Mouse (Mus musculus): Measurements from ENCODE around the gene Rmi2.
A peak's percentile ranks its signal among the peaks of the same experiment; 100 is the strongest.

Gene Rmi2

GRCm38 (mm10) chr16:10866841-10867240 lies 32.0 kb downstream of the Rmi2 start:
- no peak for DNase-seq (ENCODE audit: low read depth, low spot score)

- DNase-seq (ENCODE audit: low read depth, low spot score) = no peak
Measured at GRCm38 (mm10) chr16:10867501-10867900, 32.6 kb downstream of the Rmi2 start.

- peak; percentile 54 for DNase-seq (ENCODE audit: low read depth, low spot score)
Measured at GRCm38 (mm10) chr16:10867904-10868440, 33.1 kb downstream of the Rmi2 start.

- no peak for DNase-seq (ENCODE audit: low read depth, low spot score)
Measured at GRCm38 (mm10) chr16:10870969-10871368, 36.1 kb downstream of the Rmi2 start.

- DNase-seq (ENCODE audit: low read depth, low spot score) = no peak
Measured at GRCm38 (mm10) chr16:10872825-10873360, 38.0 kb downstream of the Rmi2 start.

GRCm38 (mm10) chr16:10873654-10874053 lies 38.8 kb downstream of the Rmi2 start:
- DNase-seq (ENCODE audit: low read depth, low spot score) = peak; percentile 89

- DNase-seq (ENCODE audit: low read depth, low spot score) = no peak
Measured at GRCm38 (mm10) chr16:10878227-10878626, 43.4 kb downstream of the Rmi2 start.

- peak; percentile 73 for DNase-seq (ENCODE audit: low read depth, low spot score)
Measured at GRCm38 (mm10) chr16:10879467-10879866, 44.6 kb downstream of the Rmi2 start.

- DNase-seq (ENCODE audit: low read depth, low spot score) = no peak
Measured at GRCm38 (mm10) chr16:10881231-10881962, 46.5 kb downstream of the Rmi2 start.

- no peak for DNase-seq (ENCODE audit: low read depth, low spot score)
Measured at GRCm38 (mm10) chr16:10887436-10887835, 52.6 kb downstream of the Rmi2 start.

- DNase-seq (ENCODE audit: low read depth, low spot score) = no peak
Measured at GRCm38 (mm10) chr16:10890363-10890762, 55.5 kb downstream of the Rmi2 start.

- DNase-seq (ENCODE audit: low read depth, low spot score) = no peak
Measured at GRCm38 (mm10) chr16:10893161-10893560, 58.3 kb downstream of the Rmi2 start.

GRCm38 (mm10) chr16:10895906-10896305 lies 61.0 kb downstream of the Rmi2 start:
- DNase-seq (ENCODE audit: low read depth, low spot score) = no peak

- DNase-seq (ENCODE audit: low read depth, low spot score) = peak; percentile 30
Measured at GRCm38 (mm10) chr16:10897372-10897771, 62.5 kb downstream of the Rmi2 start.

GRCm38 (mm10) chr16:10900736-10901135 lies 65.9 kb downstream of the Rmi2 start:
- no peak for DNase-seq (ENCODE audit: low read depth, low spot score)

- no peak for DNase-seq (ENCODE audit: low read depth, low spot score)
Measured at GRCm38 (mm10) chr16:10901956-10902355, 67.1 kb downstream of the Rmi2 start.

GRCm38 (mm10) chr16:10902849-10903248 lies 68.0 kb downstream of the Rmi2 start:
- no peak for DNase-seq (ENCODE audit: low read depth, low spot score)

- peak; percentile 53 for DNase-seq (ENCODE audit: low read depth, low spot score)
Measured at GRCm38 (mm10) chr16:10905661-10906113, 70.8 kb downstream of the Rmi2 start.

- no peak for DNase-seq (ENCODE audit: low read depth, low spot score)
Measured at GRCm38 (mm10) chr16:10910541-10910940, 75.7 kb downstream of the Rmi2 start.

- DNase-seq (ENCODE audit: low read depth, low spot score) = no peak
Measured at GRCm38 (mm10) chr16:10911061-10911460, 76.2 kb downstream of the Rmi2 start.

GRCm38 (mm10) chr16:10915066-10915465 lies 80.2 kb downstream of the Rmi2 start:
- DNase-seq (ENCODE audit: low read depth, low spot score) = no peak

GRCm38 (mm10) chr16:10916271-10916670 lies 81.4 kb downstream of the Rmi2 start:
- DNase-seq (ENCODE audit: low read depth, low spot score) = peak; percentile 53

- no peak for DNase-seq (ENCODE audit: low read depth, low spot score)
Measured at GRCm38 (mm10) chr16:10919856-10920255, 85.0 kb downstream of the Rmi2 start.

Measured in forelimb bud, embryonic 11.5 days (tissue).